Mouse (Mus musculus) midbrain, embryonic 14.5 days (tissue): ENCODE data around the gene Smdt1. TPM values are rescaled to one million over a fixed set of nuclear protein-coding genes. Genes with fewer than 3 reads are reported as not detected.
A peak's percentile ranks its signal among the peaks of the same experiment; 100 is the strongest.

Source experiments
- ATAC-seq: fragments of 200-750 bp; cut with Nextera tagmentation; 2 replicates; pipeline ENCODE4 v1.8.0; 2017; ENCODE audit warnings: moderate number of reproducible peaks, moderate library complexity; ENCODE audit not compliant: low FRiP score, low TSS enrichment
- DNase-seq: peaks from one replicate; pipeline ENCODE4 v3.0.0-alpha.2; 2015
- H3K27ac ChIP-seq: fragments of 300-500 bp; sonication (generic); replicated peaks from 2 replicates; pipeline ENCODE4 v1.5.1; 2014; ENCODE audit warnings: mild to moderate bottlenecking, low read depth, low read length, moderate library complexity
- H3K27me3 ChIP-seq: fragments of 300-500 bp; sonication (generic); 2 replicates; pipeline ENCODE4 v1.6.1; 2014; ENCODE audit warnings: low read length, control low read depth, mixed read lengths; ENCODE audit not compliant: control insufficient read depth, insufficient read depth
- H3K36me3 ChIP-seq: fragments of 300-500 bp; sonication (generic); 2 replicates; pipeline ENCODE4 v1.6.1; 2014; ENCODE audit warnings: low read length, control low read depth; ENCODE audit not compliant: control insufficient read depth, insufficient read depth
- H3K4me1 ChIP-seq: fragments of 300-500 bp; sonication (generic); 2 replicates; pipeline ENCODE4 v1.6.1; 2014; ENCODE audit warnings: mild to moderate bottlenecking, antibody characterized with exemption, low read length, control low read depth; ENCODE audit not compliant: control insufficient read depth, insufficient read depth
- H3K4me2 ChIP-seq: fragments of 300-500 bp; sonication (generic); 2 replicates; pipeline ENCODE4 v1.6.1; 2014; ENCODE audit warnings: mild to moderate bottlenecking, low read length, moderate library complexity
- H3K4me3 ChIP-seq: fragments of 300-500 bp; sonication (generic); replicated peaks from 2 replicates; pipeline ENCODE4 v1.5.1; 2014; ENCODE audit warnings: low read depth, low read length
- H3K9ac ChIP-seq: fragments of 300-500 bp; sonication (generic); replicated peaks from 2 replicates; pipeline ENCODE4 v1.6.1; 2014; ENCODE audit warnings: mild to moderate bottlenecking, low read length, moderate library complexity
- H3K9me3 ChIP-seq: fragments of 300-500 bp; sonication (generic); 2 replicates; pipeline ENCODE4 v1.6.1; 2016; ENCODE audit warnings: low read length, control low read depth, mixed read lengths; ENCODE audit not compliant: control insufficient read depth
- WGBS: fragments of 180-500 bp; shearing (Covaris S2); extraction: QIAGEN DNeasy Blood & Tissue Kit; methylation state at CpG from one replicate; pipeline ENCODE4 v1.1.7; 2014; 5-methylcytosine and 5-hydroxymethylcytosine counted together
- polyA plus RNA-seq: library from polyadenylated mRNA; unstranded; fragments of >200 nt; fragmentation: Nextera tagmentation; extraction: Ambion mirVana; gene quantifications from 2 replicates; pipeline ENCODE4 v1.2.1, GENCODE M21; 2014

Smdt1 gene
- polyA plus RNA-seq, 1 experiment from 2014 or later = 286 TPM

- H3K9ac ChIP-seq = no peak overlapping the region
- H3K4me2 ChIP-seq = peak overlapping the region; percentile 47
- DNase-seq (no peak), ATAC-seq (no peak)
- peaks cover 14% of the 10 kb centered on the region for H3K4me1 ChIP-seq
- H3K27me3 ChIP-seq = peaks cover 9% of the 10 kb centered on the region
- H3K27ac ChIP-seq = no peak overlapping the region
- H3K36me3 ChIP-seq = peaks cover 4% of the 10 kb centered on the region; the same call in 1 of the 2 replicates
- 47% methylated on average over 21 of the region's 21 CpGs for WGBS
- peak overlapping the region; percentile 21 for H3K4me3 ChIP-seq
- H3K9me3 ChIP-seq = no peaks in the 10 kb centered on the region
These were observed 1.8 kb downstream of the Smdt1 start for GRCm38 (mm10) chr15:82340414-82341035.

GRCm38 (mm10) chr15:82341036-82341501 is 2.3 kb downstream of the Smdt1 start:
- peaks cover 9% of the 10 kb centered on the region for H3K27me3 ChIP-seq
- WGBS = 4% methylated on average over 40 of the region's 40 CpGs
- no peak for ATAC-seq
- H3K9me3 ChIP-seq = no peaks in the 10 kb centered on the region
- no peaks in the 10 kb centered on the region for H3K36me3 ChIP-seq
- DNase-seq = peak; percentile 35
- H3K27ac ChIP-seq = no peak overlapping the region
- peaks cover 14% of the 10 kb centered on the region for H3K4me1 ChIP-seq
- H3K4me2 ChIP-seq = peak overlapping the region; percentile 47
- H3K4me3 ChIP-seq = peak overlapping the region; percentile 21
- peak overlapping the region; percentile 42; the same call in 1 of the 2 replicates for H3K9ac ChIP-seq

- 71% methylated on average over 15 of the region's 15 CpGs for WGBS
- Histone ChIP-seq H3K27ac (no peak overlapping the region), H3K36me3 (no peaks in the 10 kb centered on the region), H3K4me3 (no peak overlapping the region), H3K9ac (no peak overlapping the region), H3K4me1 (peaks cover 19% of the 10 kb centered on the region), H3K4me2 (peak overlapping the region; percentile 47; the same call in 1 of the 2 replicates), H3K27me3 (peaks cover 9% of the 10 kb centered on the region), H3K9me3 (no peaks in the 10 kb centered on the region)
- ATAC-seq (no peak), DNase-seq (no peak)
These were observed 3.1 kb downstream of the Smdt1 start for GRCm38 (mm10) chr15:82341675-82342542.

GRCm38 (mm10) chr15:82342543-82342935 is 3.8 kb downstream of the Smdt1 start:
- Histone ChIP-seq H3K27ac (no peak overlapping the region), H3K4me2 (no peak overlapping the region), H3K9me3 (no peaks in the 10 kb centered on the region), H3K27me3 (peaks cover 9% of the 10 kb centered on the region), H3K9ac (no peak overlapping the region), H3K4me1 (peaks cover 24% of the 10 kb centered on the region), H3K4me3 (no peak overlapping the region), H3K36me3 (no peaks in the 10 kb centered on the region)
- DNase-seq (no peak), ATAC-seq (no peak)
- WGBS = 77% methylated on average over 5 of the region's 5 CpGs

GRCm38 (mm10) chr15:82343368-82344287 is 4.9 kb downstream of the Smdt1 start:
- WGBS = 91% methylated on average over 27 of the region's 27 CpGs
- Histone ChIP-seq H3K4me3 (no peak overlapping the region), H3K9ac (no peak overlapping the region), H3K27ac (no peak overlapping the region), H3K4me1 (peaks cover 16% of the 10 kb centered on the region), H3K9me3 (no peaks in the 10 kb centered on the region), H3K36me3 (peaks cover 7% of the 10 kb centered on the region), H3K27me3 (peaks cover 9% of the 10 kb centered on the region), H3K4me2 (no peak overlapping the region)
- ATAC-seq (no peak), DNase-seq (no peak)

- H3K27ac ChIP-seq = no peak overlapping the region
- peaks cover 20% of the 10 kb centered on the region for H3K36me3 ChIP-seq
- H3K4me1 ChIP-seq = peaks cover 16% of the 10 kb centered on the region
- 96% methylated on average over 6 of the region's 6 CpGs for WGBS
- no peak overlapping the region for H3K4me3 ChIP-seq
- no peak for DNase-seq
- no peak overlapping the region for H3K4me2 ChIP-seq
- H3K9me3 ChIP-seq = no peaks in the 10 kb centered on the region
- no peak overlapping the region for H3K9ac ChIP-seq
- H3K27me3 ChIP-seq = peaks cover 8% of the 10 kb centered on the region
- no peak for ATAC-seq
These were observed 6.2 kb downstream of the Smdt1 start for GRCm38 (mm10) chr15:82344971-82345370.

- DNase-seq (peak; percentile 99), ATAC-seq (peak; percentile 99)
- Histone ChIP-seq H3K27me3 (no peaks in the 10 kb centered on the region), H3K9ac (peak overlapping the region; percentile 72), H3K4me3 (peak overlapping the region; percentile 63), H3K4me2 (peak overlapping the region; percentile 78), H3K9me3 (no peaks in the 10 kb centered on the region), H3K36me3 (peaks cover 30% of the 10 kb centered on the region), H3K27ac (peak overlapping the region; percentile 91), H3K4me1 (peaks cover 16% of the 10 kb centered on the region)
- under 1% methylated on average over 51 of the region's 51 CpGs for WGBS
These were observed 7.2 kb downstream of the Smdt1 start for GRCm38 (mm10) chr15:82345820-82346470.
